Mouse (Mus musculus) liver, embryonic 14.5 days (tissue): ENCODE measurements around the gene Itga3. TPM values are rescaled to one million over a fixed set of nuclear protein-coding genes. Genes with fewer than 3 reads are reported as not detected.

Experiments used
- ATAC-seq: fragments of 200-750 bp; cut with Nextera tagmentation; 2 replicates; pipeline ENCODE4 v1.8.0; 2017; ENCODE audit warnings: moderate number of reproducible peaks, mild to moderate bottlenecking, moderate library complexity; ENCODE audit not compliant: insufficient read depth
- DNase-seq, 3 experiments: peaks; one replicate each; pipeline ENCODE4 v3.0.0-alpha.2; 2012 to 2013; ENCODE audit warnings: low read depth in 3 of 3, low spot score in 3 of 3
- H3K27ac ChIP-seq: fragments of 300-500 bp; sonication (generic); 2 replicates; pipeline ENCODE4 v1.5.1; 2014; ENCODE audit warnings: moderate library complexity, mild to moderate bottlenecking, control low read depth, inconsistent platforms
- H3K27me3 ChIP-seq: fragments of 300-500 bp; sonication (generic); 2 replicates; pipeline ENCODE4 v1.6.1; 2014; ENCODE audit warnings: mild to moderate bottlenecking, low read length, moderate library complexity; ENCODE audit not compliant: control insufficient read depth, insufficient read depth
- H3K36me3 ChIP-seq: fragments of 300-500 bp; sonication (generic); replicated peaks from 2 replicates; pipeline ENCODE4 v1.6.1; 2014; ENCODE audit warnings: low read depth; ENCODE audit not compliant: control insufficient read depth, insufficient read depth
- H3K4me1 ChIP-seq, 2 experiments: fragments of 200-500 bp in 1 of 2; fragments of 300-500 bp in 1 of 2; sonication (generic) in 1 of 2; replicated peaks; 2 replicates each; pipeline ENCODE4 v1.6.1; 2012 to 2014; ENCODE audit warnings: antibody characterized with exemption in 1 of 2, inconsistent platforms in 1 of 2, low read length in 1 of 2; ENCODE audit not compliant: control insufficient read depth in 2 of 2, insufficient read depth in 2 of 2
- H3K4me2 ChIP-seq: fragments of 300-500 bp; sonication (generic); 2 replicates; pipeline ENCODE4 v1.6.1; 2014; ENCODE audit warnings: low read depth, mild to moderate bottlenecking, control low read depth, moderate library complexity
- H3K4me3 ChIP-seq, 2 experiments: fragments of 200-500 bp in 1 of 2; fragments of 300-500 bp in 1 of 2; sonication (generic) in 1 of 2; 2 replicates each; pipeline ENCODE4 v1.5.1; 2012 to 2014; ENCODE audit warnings: low read depth in 2 of 2, low read length in 2 of 2, mild to moderate bottlenecking in 2 of 2, control low read depth in 1 of 2, inconsistent platforms in 1 of 2, moderate library complexity in 1 of 2; ENCODE audit not compliant: insufficient read depth in 1 of 2
- H3K9ac ChIP-seq: fragments of 300-500 bp; sonication (generic); replicated peaks from 2 replicates; pipeline ENCODE4 v1.6.1; 2014; ENCODE audit warnings: mild to moderate bottlenecking, control low read depth, moderate library complexity
- H3K9me3 ChIP-seq: fragments of 300-500 bp; sonication (generic); 2 replicates; pipeline ENCODE4 v1.6.1; 2016; ENCODE audit warnings: low read length, mixed read lengths; ENCODE audit not compliant: control insufficient read depth
- CTCF ChIP-seq: IDR thresholded peaks from 2 replicates; pipeline ENCODE4 v1.5.1; 2016; ENCODE audit warnings: antibody characterized with exemption, low read depth, control low read depth
- EP300 ChIP-seq: IDR thresholded peaks from 2 replicates; pipeline ENCODE4 v1.6.1; 2016; ENCODE audit warnings: antibody characterized with exemption, low read depth
- WGBS: fragments of 180-500 bp; shearing (Covaris S2); extraction: QIAGEN DNeasy Blood & Tissue Kit; methylation state at CpG from one replicate; pipeline ENCODE4 v1.1.7; 2014; ENCODE audit not compliant: insufficient replicate concordance; 5-methylcytosine and 5-hydroxymethylcytosine counted together
- polyA plus RNA-seq, 2 experiments: library from polyadenylated mRNA; depleted of rRNA in 1 of 2; stranded (reverse) in 1 of 2; unstranded in 1 of 2; fragments of >200 nt; fragmentation: Nextera tagmentation in 1 of 2; extraction: Ambion mirVana in 1 of 2; gene quantifications; 2 replicates each; pipeline versions ENCODE4 v1.2.1 to v1.2.3; 2012 to 2014

Itga3 gene
- polyA plus RNA-seq, 2 experiments, result 1.5 to 1.7 TPM

- peaks cover 14% of the 10 kb centered on the region for H3K27me3 ChIP-seq
- H3K9me3 ChIP-seq, result no peaks in the 10 kb centered on the region
- H3K4me2 ChIP-seq, result no peak overlapping the region
- H3K4me1 ChIP-seq, result peaks cover 0 to 12% of the 10 kb centered on the region in 2 experiments; a peak in 1 of 4 replicates
- DNase-seq (no peak), ATAC-seq (no peak)
- WGBS, result 63% methylated on average over 7 of the region's 7 CpGs
- H3K4me3 ChIP-seq, result no peak overlapping the region
- H3K9ac ChIP-seq, result no peak overlapping the region
- H3K36me3 ChIP-seq, result no peaks in the 10 kb centered on the region
- H3K27ac ChIP-seq, result no peak overlapping the region
- no peak for TF ChIP-seq CTCF
- no peak for TF ChIP-seq EP300
Observed at GRCm38 (mm10) chr11:95082896-95083295, 6.3 kb upstream of the Itga3 start.

GRCm38 (mm10) chr11:95080783-95081182 is 4.2 kb upstream of the Itga3 start:
- TF ChIP-seq CTCF, result no peak
- no peak for TF ChIP-seq EP300
- ATAC-seq, result no peak
- no peak for DNase-seq
- Histone ChIP-seq H3K9me3 (no peaks in the 10 kb centered on the region), H3K4me2 (no peak overlapping the region), H3K36me3 (no peaks in the 10 kb centered on the region), H3K4me1 (peaks cover 0 to 14% of the 10 kb centered on the region in 2 experiments; a peak in 1 of 4 replicates), H3K4me3 (no peak overlapping the region), H3K27me3 (peaks cover 35% of the 10 kb centered on the region), H3K9ac (no peak overlapping the region), H3K27ac (no peak overlapping the region)
- WGBS, result 66% methylated on average over 6 of the region's 6 CpGs

- H3K4me2 ChIP-seq, result no peak overlapping the region
- peaks cover 0 to 13% of the 10 kb centered on the region in 2 experiments; a peak in 2 of 4 replicates for H3K4me1 ChIP-seq
- H3K9me3 ChIP-seq, result no peaks in the 10 kb centered on the region
- no peak overlapping the region for H3K4me3 ChIP-seq
- H3K36me3 ChIP-seq, result no peaks in the 10 kb centered on the region
- no peak overlapping the region for H3K27ac ChIP-seq
- TF ChIP-seq CTCF (no peak), EP300 (no peak)
- no peak for DNase-seq
- ATAC-seq, result no peak
- H3K9ac ChIP-seq, result no peak overlapping the region
- 29% methylated on average over 6 of the region's 6 CpGs for WGBS
- peaks cover 49% of the 10 kb centered on the region for H3K27me3 ChIP-seq
Observed at GRCm38 (mm10) chr11:95079256-95079875, 2.8 kb upstream of the Itga3 start.

DNA sequence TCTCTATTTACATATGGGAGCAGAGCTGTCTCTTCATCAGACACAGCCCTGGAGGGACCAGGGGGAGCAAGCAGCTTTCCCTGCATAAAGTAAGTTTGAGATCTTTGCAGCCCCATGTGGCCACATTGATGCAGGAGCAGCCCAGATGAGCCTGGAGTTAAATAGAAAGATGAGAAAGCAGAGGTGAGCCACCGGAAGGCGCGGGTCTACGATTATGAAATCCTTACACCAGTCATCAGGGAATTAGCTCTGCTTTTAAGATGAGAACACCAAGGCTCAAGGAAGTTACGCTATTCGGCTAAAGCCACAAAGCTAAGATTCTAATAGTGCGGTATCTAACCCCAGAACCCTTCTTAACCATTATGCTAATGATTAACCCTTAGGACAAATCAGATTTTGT is 1.4 kb upstream of the Itga3 start:
- no peak for TF ChIP-seq CTCF
- TF ChIP-seq EP300, result no peak
- peaks cover 55% of the 10 kb centered on the region for H3K27me3 ChIP-seq
- H3K4me1 ChIP-seq, result peaks cover 0 to 11% of the 10 kb centered on the region in 2 experiments; a peak in 2 of 4 replicates
- WGBS, result 41% methylated on average over 7 of the region's 7 CpGs
- H3K9ac ChIP-seq, result no peak overlapping the region
- H3K4me2 ChIP-seq, result no peak overlapping the region
- DNase-seq (no peak), ATAC-seq (no peak)
- H3K4me3 ChIP-seq, result no peak overlapping the region
- no peaks in the 10 kb centered on the region for H3K36me3 ChIP-seq
- no peak overlapping the region for H3K27ac ChIP-seq
- H3K9me3 ChIP-seq, result no peaks in the 10 kb centered on the region

GRCm38 (mm10) chr11:95076041-95076535 is 513 bp downstream of the Itga3 start:
- TF ChIP-seq CTCF (peak; percentile 31), EP300 (no peak)

More at GRCm38 (mm10) chr11:95076041-95076535, 513 bp downstream of the Itga3 start:
- under 1% methylated on average over 42 of the region's 42 CpGs for WGBS
- Histone ChIP-seq H3K27me3 (peaks cover 55% of the 10 kb centered on the region), H3K27ac (no peak overlapping the region), H3K36me3 (no peaks in the 10 kb centered on the region), H3K4me3 (peak overlapping the region; percentile 25 to 40), H3K4me1 (peaks cover 0 to 11% of the 10 kb centered on the region in 2 experiments; a peak in 2 of 4 replicates), H3K9ac (no peak overlapping the region), H3K9me3 (no peaks in the 10 kb centered on the region), H3K4me2 (peak overlapping the region; percentile 37)
- DNase-seq (no peak), ATAC-seq (peak; percentile 56)
